Mouse (Mus musculus) heart, embryonic 11.5 days (tissue): ENCODE measurements around the gene Tnk1. TPM values are rescaled to one million over a fixed set of nuclear protein-coding genes. Genes with fewer than 3 reads are reported as not detected.

ENCODE experiments used
- ATAC-seq: fragments of 200-750 bp; cut with Nextera tagmentation; replicated peaks from 2 replicates; pipeline ENCODE4 v1.8.0; 2017; ENCODE audit warnings: moderate library complexity; ENCODE audit not compliant: insufficient number of reproducible peaks, low FRiP score, low TSS enrichment
- H3K27ac ChIP-seq: fragments of 300-500 bp; sonication (generic); 2 replicates; pipeline ENCODE4 v1.5.1; 2014; ENCODE audit warnings: mild to moderate bottlenecking, low read depth, low read length
- H3K27me3 ChIP-seq: fragments of 300-500 bp; sonication (generic); 2 replicates; pipeline ENCODE4 v1.6.1; 2014; ENCODE audit warnings: mild to moderate bottlenecking, low read length, mixed read lengths; ENCODE audit not compliant: control insufficient read depth, insufficient read depth
- H3K36me3 ChIP-seq: fragments of 300-500 bp; sonication (generic); 2 replicates; pipeline ENCODE4 v1.6.1; 2014; ENCODE audit warnings: mild to moderate bottlenecking, low read length, moderate library complexity, mixed read lengths; ENCODE audit not compliant: control insufficient read depth, insufficient read depth
- H3K4me1 ChIP-seq: fragments of 300-500 bp; sonication (generic); 2 replicates; pipeline ENCODE4 v1.6.1; 2014; ENCODE audit warnings: low read length; ENCODE audit not compliant: control insufficient read depth, insufficient read depth
- H3K4me2 ChIP-seq: fragments of 300-500 bp; sonication (generic); 2 replicates; pipeline ENCODE4 v1.6.1; 2014; ENCODE audit warnings: mild to moderate bottlenecking, moderate library complexity
- H3K4me3 ChIP-seq: fragments of 300-500 bp; sonication (generic); 2 replicates; pipeline ENCODE4 v1.5.1; 2014; ENCODE audit warnings: low read depth, low read length
- H3K9ac ChIP-seq: fragments of 300-500 bp; sonication (generic); 2 replicates; pipeline ENCODE4 v1.6.1; 2014; ENCODE audit warnings: mild to moderate bottlenecking, low read depth, low read length, moderate library complexity
- H3K9me3 ChIP-seq: fragments of 300-500 bp; sonication (generic); replicated peaks from 2 replicates; pipeline ENCODE4 v1.6.1; 2016; ENCODE audit warnings: low read length; ENCODE audit not compliant: control insufficient read depth
- WGBS: fragments of 180-500 bp; shearing (Covaris S2); extraction: QIAGEN DNeasy Blood & Tissue Kit; methylation state at CpG from one replicate; pipeline ENCODE4 v1.1.7; 2014; ENCODE audit not compliant: insufficient replicate concordance; 5-methylcytosine and 5-hydroxymethylcytosine counted together
- polyA plus RNA-seq: library from polyadenylated mRNA; unstranded; fragments of >200 nt; fragmentation: Nextera tagmentation; extraction: Ambion mirVana; gene quantifications from 2 replicates; pipeline ENCODE4 v1.2.1, GENCODE M21; 2014

Tnk1 gene
- polyA plus RNA-seq, 1 experiment from 2014 or later: 0.23 TPM

- H3K27me3 ChIP-seq: no peaks in the 10 kb centered on the region
- no peaks in the 10 kb centered on the region for H3K4me1 ChIP-seq
- WGBS: 73% methylated on average over 2 of the region's 2 CpGs
- no peaks in the 10 kb centered on the region for H3K9me3 ChIP-seq
- no peak overlapping the region for H3K27ac ChIP-seq
- no peak overlapping the region for H3K4me2 ChIP-seq
- H3K36me3 ChIP-seq: peaks cover 7% of the 10 kb centered on the region
- ATAC-seq: no peak
- H3K9ac ChIP-seq: no peak overlapping the region
- H3K4me3 ChIP-seq: no peak overlapping the region
These were observed 35.1 kb downstream of the Tnk1 start for GRCm38 (mm10) chr11:69823456-69823855.

DNA sequence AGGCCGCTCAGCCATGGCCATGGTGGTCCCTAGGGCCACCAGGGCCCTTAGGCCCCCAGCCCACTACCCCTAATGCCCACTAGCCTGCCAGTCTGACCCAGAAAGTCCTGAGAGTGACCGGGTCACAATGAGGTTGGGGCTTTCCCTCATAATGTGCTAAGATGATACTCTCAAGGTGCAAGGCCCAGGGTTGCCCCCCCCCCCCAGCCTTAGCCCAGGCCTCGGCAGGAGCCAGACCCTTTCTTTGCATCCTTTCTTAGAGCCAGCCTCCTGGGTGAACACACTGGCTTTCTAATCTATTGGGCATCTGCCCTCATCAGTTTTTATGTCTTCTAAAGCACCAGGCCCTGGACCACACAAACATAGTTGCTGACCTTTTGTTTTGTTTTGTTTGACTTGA, 36.5 kb downstream of the Tnk1 start, which contains the start of gene Spem1:
TSS of gene Spem1 (minus strand) at position 101 of the 400 bp plus-strand sequence.
- no peaks in the 10 kb centered on the region for H3K9me3 ChIP-seq
- H3K4me1 ChIP-seq: no peaks in the 10 kb centered on the region
- no peak within 1 kb of the TSS for H3K4me2 ChIP-seq
- H3K27me3 ChIP-seq: no peaks in the 10 kb centered on the region
- H3K36me3 ChIP-seq: peaks cover 3% of the 10 kb centered on the region
- WGBS: 74% methylated on average over 3 of the region's 3 CpGs
- no peak within 1 kb of the TSS for H3K27ac ChIP-seq
- H3K4me3 ChIP-seq: no peak within 1 kb of the TSS
- no peak for ATAC-seq
- no peak within 1 kb of the TSS for H3K9ac ChIP-seq

DNA sequence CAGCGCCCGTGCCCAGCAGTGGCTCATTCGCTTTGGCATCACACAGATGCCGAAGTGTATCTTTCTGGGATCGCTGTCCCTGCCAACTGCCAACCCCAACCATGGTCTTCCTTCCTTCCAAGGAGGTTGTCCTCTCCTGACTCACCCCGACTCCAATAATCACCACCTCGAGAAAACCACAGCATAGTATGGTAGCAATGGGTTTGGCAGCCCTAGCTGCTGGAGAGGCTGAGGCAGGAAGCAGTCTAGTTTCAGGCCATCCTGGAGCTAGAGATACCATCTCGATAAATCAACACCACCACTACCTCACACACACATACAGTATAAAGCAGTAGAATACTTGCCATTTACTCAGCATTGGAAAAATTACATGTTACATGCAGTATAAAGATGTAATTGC, 39.7 kb downstream of the Tnk1 start:
- no peaks in the 10 kb centered on the region for H3K36me3 ChIP-seq
- 0 out of 2 replicates have a peak, but pooled peaks cover 2% of the 10 kb centered on the region for H3K27me3 ChIP-seq
- H3K9ac ChIP-seq: no peak overlapping the region
- no peaks in the 10 kb centered on the region for H3K9me3 ChIP-seq
- ATAC-seq: no peak
- WGBS: 82% methylated on average over 8 of the region's 8 CpGs
- H3K4me3 ChIP-seq: no peak overlapping the region
- H3K4me2 ChIP-seq: no peak overlapping the region
- H3K4me1 ChIP-seq: no peaks in the 10 kb centered on the region
- H3K27ac ChIP-seq: no peak overlapping the region

- ATAC-seq: no peak
- WGBS: 61% methylated on average over 2 of the region's 2 CpGs
- H3K36me3 ChIP-seq: no peaks in the 10 kb centered on the region
- 0 out of 2 replicates have a peak, but pooled peaks cover 2% of the 10 kb centered on the region for H3K27me3 ChIP-seq
- H3K4me3 ChIP-seq: no peak within 1 kb of the TSS
- H3K9ac ChIP-seq: no peak within 1 kb of the TSS
- no peak within 1 kb of the TSS for H3K27ac ChIP-seq
- H3K4me2 ChIP-seq: no peak within 1 kb of the TSS
- H3K4me1 ChIP-seq: no peaks in the 10 kb centered on the region
- H3K9me3 ChIP-seq: no peaks in the 10 kb centered on the region
These were observed 40.2 kb downstream of the Tnk1 start, which contains the start of gene Spem2 for GRCm38 (mm10) chr11:69818365-69818764. Gene Spem2 (minus strand): TSS chr11:69818465.

DNA sequence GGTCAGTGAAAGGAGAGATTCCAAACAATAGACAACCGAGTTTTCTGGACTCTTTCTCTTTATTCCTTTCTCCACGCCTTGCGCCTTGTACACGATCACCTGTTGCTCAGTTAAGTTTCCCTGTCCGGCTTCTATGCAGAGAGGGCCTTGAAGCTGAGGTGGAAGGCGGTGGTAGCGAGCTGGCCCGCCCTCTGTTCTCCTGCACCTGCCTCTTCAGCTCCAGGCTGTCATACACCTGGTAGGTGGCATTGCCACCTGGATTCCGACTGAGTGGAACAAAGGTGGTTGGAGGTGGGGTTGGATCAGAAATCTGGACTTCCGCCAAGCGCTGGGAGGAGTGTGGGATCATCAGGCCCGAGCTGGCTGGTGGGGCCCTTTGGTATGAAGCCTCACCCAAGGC, 42.0 kb downstream of the Tnk1 start:
- Histone ChIP-seq H3K9ac (no peak overlapping the region), H3K4me1 (no peaks in the 10 kb centered on the region), H3K27me3 (0 out of 2 replicates have a peak, but pooled peaks cover 2% of the 10 kb centered on the region), H3K9me3 (no peaks in the 10 kb centered on the region), H3K27ac (no peak overlapping the region), H3K36me3 (no peaks in the 10 kb centered on the region), H3K4me3 (no peak overlapping the region), H3K4me2 (no peak overlapping the region)
- ATAC-seq: no peak
- 89% methylated on average over 12 of the region's 12 CpGs for WGBS

DNA sequence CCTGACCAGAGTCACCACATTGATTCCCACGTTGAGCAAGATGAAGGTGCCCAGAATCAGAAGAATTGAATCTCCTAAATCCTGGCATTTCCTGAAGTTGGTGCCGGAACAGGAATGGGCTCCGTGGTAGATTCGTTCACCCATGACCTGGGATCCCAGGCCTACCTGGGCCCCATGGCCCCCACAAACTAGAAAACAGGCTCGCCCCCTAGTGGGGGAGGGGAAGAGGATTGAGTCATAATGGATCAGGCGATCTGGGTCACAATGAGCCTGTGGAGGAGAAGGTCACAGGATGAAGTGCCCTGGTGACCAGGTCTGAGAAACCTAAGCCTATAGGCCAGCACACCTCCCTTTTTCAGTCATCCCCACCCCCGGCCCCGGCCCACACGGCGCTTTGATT, 43.4 kb downstream of the Tnk1 start, which contains the start of gene Gm39566:
TSS of gene Gm39566 (minus strand) at position 144 of the 400 bp plus-strand sequence.
- H3K27me3 ChIP-seq: 0 out of 2 replicates have a peak, but pooled peaks cover 2% of the 10 kb centered on the region
- no peaks in the 10 kb centered on the region for H3K4me1 ChIP-seq
- no peak within 1 kb of the TSS for H3K27ac ChIP-seq
- H3K4me2 ChIP-seq: no peak within 1 kb of the TSS
- H3K9me3 ChIP-seq: no peaks in the 10 kb centered on the region
- H3K9ac ChIP-seq: no peak within 1 kb of the TSS
- ATAC-seq: no peak
- H3K4me3 ChIP-seq: no peak within 1 kb of the TSS
- no peaks in the 10 kb centered on the region for H3K36me3 ChIP-seq
- 52% methylated on average over 10 of the region's 10 CpGs for WGBS

DNA sequence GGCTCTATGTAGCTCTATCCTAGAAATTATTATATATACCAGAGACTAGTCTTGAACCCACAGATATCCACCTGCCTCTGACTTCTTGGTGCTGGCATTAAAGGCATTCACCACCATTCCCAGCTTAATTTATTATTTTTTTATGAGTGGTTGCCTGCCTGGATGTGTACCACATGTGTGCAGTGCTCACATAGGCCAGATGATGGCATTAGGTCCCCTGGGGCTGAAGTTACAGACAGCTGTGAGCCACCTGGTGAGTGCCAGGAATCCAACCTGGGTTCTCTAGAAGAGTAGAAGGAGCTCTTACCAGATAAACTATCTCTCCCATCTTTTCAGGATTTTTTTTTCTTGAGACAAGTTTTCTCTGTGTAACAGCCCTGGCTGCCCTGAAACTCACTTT, 48.2 kb downstream of the Tnk1 start:
- Histone ChIP-seq H3K4me3 (no peak overlapping the region), H3K27ac (no peak overlapping the region), H3K4me1 (no peaks in the 10 kb centered on the region), H3K9me3 (no peaks in the 10 kb centered on the region), H3K36me3 (no peaks in the 10 kb centered on the region), H3K27me3 (peaks cover 6% of the 10 kb centered on the region; the same call in 1 of the 2 replicates), H3K9ac (no peak overlapping the region), H3K4me2 (no peak overlapping the region)
- no peak for ATAC-seq

DNA sequence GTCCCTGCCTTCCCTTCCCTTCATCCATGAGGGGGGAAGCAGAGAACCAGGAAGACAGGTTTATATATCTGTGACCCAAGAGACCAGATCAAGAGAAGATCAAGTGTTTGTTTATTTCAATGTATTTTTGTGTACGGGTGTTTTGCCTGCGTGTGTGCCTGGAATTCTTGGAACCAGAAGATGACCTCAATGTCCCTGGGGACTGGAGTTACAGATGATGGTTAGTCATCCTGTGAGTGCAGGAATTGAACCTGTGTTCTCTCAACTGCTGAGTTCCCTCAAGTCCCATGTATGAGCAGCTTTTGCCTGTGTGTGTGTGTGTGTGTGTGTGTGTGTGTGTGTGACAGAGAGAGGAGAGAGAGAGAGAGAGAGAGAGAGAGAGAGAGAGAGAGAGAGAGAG, 50.9 kb downstream of the Tnk1 start:
- peaks cover 20% of the 10 kb centered on the region for H3K4me1 ChIP-seq
- no peak overlapping the region for H3K4me3 ChIP-seq
- H3K9me3 ChIP-seq: no peaks in the 10 kb centered on the region
- H3K27ac ChIP-seq: no peak overlapping the region
- no peak overlapping the region for H3K9ac ChIP-seq
- no peak for ATAC-seq
- WGBS: 81% methylated on average over 2 of the region's 2 CpGs
- H3K27me3 ChIP-seq: peaks cover 25% of the 10 kb centered on the region
- H3K36me3 ChIP-seq: no peaks in the 10 kb centered on the region
- H3K4me2 ChIP-seq: no peak overlapping the region

GRCm38 (mm10) chr11:69806378-69806777, 52.2 kb downstream of the Tnk1 start:
- 69% methylated on average over 4 of the region's 4 CpGs for WGBS
- no peak overlapping the region for H3K4me3 ChIP-seq

More at GRCm38 (mm10) chr11:69806378-69806777, 52.2 kb downstream of the Tnk1 start:
- no peaks in the 10 kb centered on the region for H3K9me3 ChIP-seq
- H3K27ac ChIP-seq: no peak overlapping the region
- no peak overlapping the region for H3K9ac ChIP-seq
- peaks cover 23% of the 10 kb centered on the region for H3K4me1 ChIP-seq
- H3K4me2 ChIP-seq: no peak overlapping the region
- H3K27me3 ChIP-seq: peaks cover 37% of the 10 kb centered on the region
- ATAC-seq: no peak
- no peaks in the 10 kb centered on the region for H3K36me3 ChIP-seq
